Mouse (Mus musculus): Measurements from ENCODE around the gene Dars. TPM values are rescaled to one million over a fixed set of nuclear protein-coding genes. Genes with fewer than 3 reads are reported as not detected.

The Dars gene
- polyA plus RNA-seq, 1 experiment: 70.1 TPM

DNA sequence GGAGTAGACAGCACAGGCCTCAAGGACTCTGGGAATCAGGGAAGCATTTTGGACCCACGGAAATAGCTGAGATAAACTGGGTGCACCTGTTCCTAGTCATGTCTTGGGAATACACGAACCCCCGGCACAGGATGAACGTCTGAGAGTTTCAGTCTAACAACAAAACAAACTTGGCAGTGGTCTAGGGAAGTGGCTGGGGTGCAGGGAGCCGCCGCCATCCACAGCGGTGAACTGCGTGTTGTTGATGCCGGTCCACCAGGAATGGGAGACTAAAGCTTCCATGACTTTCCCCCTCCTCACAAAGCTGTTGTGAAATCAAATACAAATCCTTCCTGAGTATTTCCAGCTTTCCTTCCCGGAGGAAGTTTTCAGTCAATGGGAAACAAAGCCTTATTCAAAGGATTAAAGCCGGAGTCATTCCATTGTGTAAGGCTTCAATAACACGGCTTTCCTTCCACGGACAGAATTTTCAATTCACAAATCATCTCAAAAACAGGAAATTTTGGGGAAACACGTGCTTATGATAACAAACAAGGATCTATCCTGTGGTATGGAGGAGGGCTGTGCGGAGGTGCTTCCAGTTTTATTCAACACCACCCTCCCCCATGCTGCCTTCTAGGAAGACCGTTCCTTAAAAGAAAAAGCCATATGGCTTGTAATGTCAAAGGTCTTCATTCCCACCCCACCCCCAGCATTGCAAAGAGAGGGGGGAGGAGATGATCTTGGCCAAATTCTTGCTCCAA, 23.4 kb upstream of the Dars start:
- Histone ChIP-seq H3K4me3 (ENCODE audit: insufficient read depth, low read depth, low read length) (no peak overlapping the region), H3K27ac (replicated peaks; ENCODE audit: low read depth, low read length) (peak overlapping the region; percentile 68), H3K4me1 (ENCODE audit: control insufficient read depth, insufficient read depth, insufficient read length, low read length) (peaks cover 10% of the 10 kb centered on the region; the same call in 1 of the 2 replicates)

DNA sequence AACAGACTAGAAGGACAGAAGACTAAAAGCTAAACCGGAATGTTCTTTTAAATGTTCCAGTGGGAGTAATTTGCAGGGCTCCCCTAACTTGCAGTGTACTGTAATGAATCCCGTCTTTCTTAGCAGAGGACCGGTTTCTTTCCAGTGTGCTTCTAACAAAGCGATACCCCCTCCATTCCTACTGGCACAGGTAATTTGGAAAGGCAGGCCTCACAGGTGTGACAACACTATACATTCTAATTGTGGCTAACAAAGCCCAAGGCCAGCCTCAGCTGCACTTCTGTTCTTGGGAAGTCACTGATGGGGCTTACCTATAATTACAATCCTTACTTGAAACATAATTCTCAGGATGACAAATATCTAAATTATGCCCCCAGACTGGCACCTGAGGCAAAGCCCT, 22.4 kb upstream of the Dars start:
- H3K27ac ChIP-seq (replicated peaks; ENCODE audit: low read depth, low read length): no peak overlapping the region
- H3K4me1 ChIP-seq (ENCODE audit: control insufficient read depth, insufficient read depth, insufficient read length, low read length): peaks cover 9% of the 10 kb centered on the region; the same call in 1 of the 2 replicates
- H3K4me3 ChIP-seq (ENCODE audit: insufficient read depth, low read depth, low read length): no peak overlapping the region

DNA sequence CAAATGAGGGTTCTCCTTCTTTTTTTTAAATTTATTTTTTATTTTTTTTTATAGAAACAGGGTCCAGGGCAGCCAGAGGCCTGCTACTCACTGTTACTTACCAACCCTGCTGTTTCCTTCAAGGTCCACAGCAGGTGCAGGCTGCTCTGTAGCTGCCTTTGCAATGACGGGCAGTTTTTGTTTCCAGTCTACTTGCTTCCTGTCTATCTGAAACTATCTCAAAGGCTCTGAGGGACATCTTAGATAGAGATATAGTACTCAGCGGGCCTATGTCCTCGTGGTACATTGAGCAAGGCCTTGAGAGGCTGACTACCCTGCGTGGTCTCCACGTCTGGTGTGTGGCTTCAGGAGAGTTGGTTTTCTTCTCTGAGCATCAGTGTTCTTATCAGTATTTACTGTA, 21.4 kb upstream of the Dars start:
- Histone ChIP-seq H3K27ac (replicated peaks; ENCODE audit: low read depth, low read length) (no peak overlapping the region), H3K4me3 (ENCODE audit: insufficient read depth, low read depth, low read length) (no peak overlapping the region), H3K4me1 (ENCODE audit: control insufficient read depth, insufficient read depth, insufficient read length, low read length) (peaks cover 8% of the 10 kb centered on the region; the same call in 1 of the 2 replicates)

DNA sequence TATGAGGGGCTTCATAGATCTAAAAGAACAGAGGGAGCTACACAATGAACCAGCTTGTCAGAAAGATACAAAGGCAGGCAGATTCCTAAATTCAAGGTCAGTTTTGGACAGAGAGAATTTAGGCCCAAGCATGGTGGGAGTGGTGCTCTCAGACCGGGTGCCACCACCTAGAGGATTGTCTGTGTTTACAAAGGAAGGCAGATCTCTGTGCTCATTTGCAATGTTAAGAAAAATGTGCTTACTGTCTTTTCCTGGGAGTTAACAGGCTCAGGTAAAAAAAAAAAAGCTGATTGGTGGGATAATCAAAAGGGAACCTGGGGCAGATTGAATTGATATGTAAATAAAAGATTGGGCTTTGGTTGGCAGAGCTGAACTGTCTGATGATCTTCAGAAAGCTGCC, 20.1 kb upstream of the Dars start:
- Histone ChIP-seq H3K27ac (replicated peaks; ENCODE audit: low read depth, low read length) (no peak overlapping the region), H3K4me1 (ENCODE audit: control insufficient read depth, insufficient read depth, insufficient read length, low read length) (peaks cover 8% of the 10 kb centered on the region; the same call in 1 of the 2 replicates), H3K4me3 (ENCODE audit: insufficient read depth, low read depth, low read length) (no peak overlapping the region)

DNA sequence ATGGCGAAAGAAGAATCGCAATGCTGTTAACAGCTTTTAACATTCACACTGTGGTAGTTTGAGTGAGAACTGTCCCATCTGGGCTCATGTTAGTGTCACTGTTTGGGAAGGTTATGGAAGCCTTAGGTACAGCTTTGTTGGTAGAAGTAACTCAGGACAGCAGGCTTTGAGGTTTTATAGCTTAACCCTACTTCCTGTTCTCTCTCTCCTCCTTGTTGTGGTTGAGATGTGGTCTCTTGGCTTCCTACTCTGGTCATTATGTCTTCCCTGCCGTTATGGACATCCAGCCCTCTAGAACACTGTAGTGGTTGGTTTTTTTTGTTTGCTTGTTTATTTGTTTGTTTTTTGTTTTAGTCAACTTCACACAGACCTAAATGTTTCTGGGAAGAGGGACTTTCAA, 18.8 kb upstream of the Dars start:
- H3K4me1 ChIP-seq (ENCODE audit: control insufficient read depth, insufficient read depth, insufficient read length, low read length): peaks cover 4% of the 10 kb centered on the region; the same call in 1 of the 2 replicates
- H3K4me3 ChIP-seq (ENCODE audit: insufficient read depth, low read depth, low read length): no peak overlapping the region
- H3K27ac ChIP-seq (replicated peaks; ENCODE audit: low read depth, low read length): no peak overlapping the region

DNA sequence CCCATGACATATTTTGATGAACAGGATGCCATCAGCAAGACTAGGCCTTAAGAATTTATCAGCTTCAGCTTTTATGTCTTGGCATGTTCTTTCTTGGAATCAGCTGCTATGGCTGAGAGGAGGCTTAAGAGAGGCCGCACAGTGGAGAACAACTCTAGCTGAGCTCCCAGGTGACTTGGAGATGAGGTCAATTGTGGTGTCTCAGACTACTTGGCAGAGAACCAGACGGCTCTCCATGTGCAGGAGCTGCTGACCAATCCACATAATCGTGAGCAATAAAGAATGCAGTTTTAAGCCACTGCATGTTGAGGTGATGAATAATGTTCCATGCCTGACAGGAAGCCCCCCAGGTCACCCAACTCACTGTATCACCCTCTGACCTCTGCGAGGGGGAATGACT, 18.4 kb upstream of the Dars start:
- Histone ChIP-seq H3K4me3 (ENCODE audit: insufficient read depth, low read depth, low read length) (no peak overlapping the region), H3K4me1 (ENCODE audit: control insufficient read depth, insufficient read depth, insufficient read length, low read length) (0 out of 2 replicates have a peak, but pooled peaks cover 2% of the 10 kb centered on the region), H3K27ac (replicated peaks; ENCODE audit: low read depth, low read length) (no peak overlapping the region)

DNA sequence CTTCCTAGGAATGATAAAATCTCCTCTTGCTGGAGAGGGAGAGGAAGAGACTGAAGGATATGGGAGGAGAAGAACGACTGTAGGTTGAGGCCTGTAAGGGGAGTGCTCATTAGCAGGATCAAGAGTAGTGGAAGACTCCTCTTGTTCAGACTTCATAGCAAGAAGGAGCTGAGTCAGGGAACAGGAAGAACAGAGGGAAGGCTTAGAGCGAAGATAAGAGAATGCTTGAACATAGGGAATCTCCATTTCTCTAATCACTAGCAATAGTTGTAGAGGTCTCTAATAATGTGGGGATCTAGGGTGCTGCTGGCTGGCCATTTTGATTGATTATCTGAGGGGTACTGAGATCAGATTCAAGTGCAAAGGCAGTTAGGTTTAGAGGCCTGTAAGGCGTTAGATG, 7.8 kb upstream of the Dars start:
- no peak overlapping the region for H3K4me3 ChIP-seq (ENCODE audit: insufficient read depth, low read depth, low read length)
- H3K4me1 ChIP-seq (ENCODE audit: control insufficient read depth, insufficient read depth, insufficient read length, low read length): no peaks in the 10 kb centered on the region
- no peak overlapping the region for H3K27ac ChIP-seq (replicated peaks; ENCODE audit: low read depth, low read length)

DNA sequence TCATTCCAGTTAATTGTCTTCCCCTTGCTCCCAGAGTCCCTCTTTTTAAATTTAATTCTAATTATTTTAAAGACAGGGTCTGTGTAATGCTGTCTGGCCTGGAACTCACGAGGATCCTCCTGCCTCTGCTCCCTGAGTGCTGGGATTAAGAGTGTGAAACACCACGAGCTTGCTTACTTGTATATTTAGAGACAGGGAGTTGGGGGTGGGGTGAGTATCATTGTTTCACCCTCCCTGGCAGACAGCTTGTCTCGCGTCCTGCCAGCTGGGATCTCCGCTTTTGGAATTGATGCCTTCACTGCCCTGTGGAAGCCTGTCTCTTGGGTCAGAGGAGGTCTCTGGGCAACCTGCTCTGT, 343 bp upstream of the Dars start:
- peak overlapping the region; percentile 88; the same call in 1 of the 2 replicates for H3K4me3 ChIP-seq (ENCODE audit: insufficient read depth, low read depth, low read length)

DNA sequence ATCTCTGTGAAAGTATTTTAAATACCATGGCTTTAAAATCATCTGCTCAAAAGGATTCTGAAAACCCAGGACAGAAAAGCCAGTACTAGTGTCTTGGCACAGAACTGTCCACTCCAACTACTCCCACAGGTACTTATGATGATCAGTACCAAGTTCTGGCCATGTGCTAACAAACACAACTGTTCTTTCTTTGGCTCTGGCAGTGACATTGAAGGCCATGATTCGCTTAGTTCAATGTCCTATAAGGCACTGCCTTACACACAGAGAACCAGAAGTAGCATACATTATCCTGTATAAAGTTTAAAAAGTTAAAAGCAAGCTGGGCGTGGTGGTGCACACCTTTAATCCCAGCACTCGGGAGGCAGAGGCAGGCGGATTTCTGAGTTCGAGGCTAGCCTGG, 6.0 kb downstream of the Dars start:
- Histone ChIP-seq H3K4me1 (ENCODE audit: control insufficient read depth, insufficient read depth, insufficient read length, low read length) (no peaks in the 10 kb centered on the region), H3K4me3 (ENCODE audit: insufficient read depth, low read depth, low read length) (no peak overlapping the region), H3K27ac (replicated peaks; ENCODE audit: low read depth, low read length) (no peak overlapping the region)

More for the DNA sequence above, 343 bp upstream of the Dars start:
- H3K27ac ChIP-seq (replicated peaks; ENCODE audit: low read depth, low read length): no peak overlapping the region
- no peaks in the 10 kb centered on the region for H3K4me1 ChIP-seq (ENCODE audit: control insufficient read depth, insufficient read depth, insufficient read length, low read length)

DNA sequence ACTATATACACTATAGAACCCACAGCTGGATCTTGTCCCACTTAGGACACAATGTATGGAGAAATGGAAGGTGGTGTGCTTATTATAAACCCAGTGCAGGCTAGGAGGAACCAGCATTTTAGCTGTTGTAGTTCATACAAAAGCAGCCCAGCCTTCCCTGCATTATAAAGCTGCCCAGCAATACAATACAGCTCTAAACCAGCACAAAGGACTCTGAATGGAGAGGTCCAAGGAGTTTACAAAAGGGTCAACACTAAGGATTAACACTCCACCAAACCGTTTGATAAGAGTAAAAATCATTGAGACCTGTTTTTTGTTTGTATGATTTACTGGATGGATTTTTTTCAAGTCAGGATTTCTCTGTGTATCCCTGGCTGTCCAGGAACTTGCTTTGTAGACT, 10.3 kb downstream of the Dars start:
- Histone ChIP-seq H3K4me3 (ENCODE audit: insufficient read depth, low read depth, low read length) (no peak overlapping the region), H3K4me1 (ENCODE audit: control insufficient read depth, insufficient read depth, insufficient read length, low read length) (no peaks in the 10 kb centered on the region), H3K27ac (replicated peaks; ENCODE audit: low read depth, low read length) (no peak overlapping the region)

DNA sequence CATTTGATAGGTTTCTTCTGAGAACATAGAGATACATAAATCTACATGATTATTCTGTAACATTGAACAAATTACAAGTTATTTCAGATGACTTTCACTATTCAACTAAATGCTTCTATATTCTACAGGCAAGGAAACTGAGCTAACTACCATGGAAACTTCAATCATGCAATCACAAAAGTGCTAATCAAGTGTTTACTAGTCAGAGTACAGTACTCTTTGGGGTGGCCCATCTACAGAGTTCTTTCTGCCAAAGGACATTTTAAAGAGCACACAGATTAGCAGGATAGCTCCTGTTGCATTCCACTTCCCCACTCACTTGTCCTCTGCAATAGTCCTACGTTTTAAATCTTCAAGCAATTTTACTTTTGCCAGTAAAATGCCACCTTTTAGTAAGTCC, 11.5 kb downstream of the Dars start:
- H3K27ac ChIP-seq (replicated peaks; ENCODE audit: low read depth, low read length): no peak overlapping the region

DNA sequence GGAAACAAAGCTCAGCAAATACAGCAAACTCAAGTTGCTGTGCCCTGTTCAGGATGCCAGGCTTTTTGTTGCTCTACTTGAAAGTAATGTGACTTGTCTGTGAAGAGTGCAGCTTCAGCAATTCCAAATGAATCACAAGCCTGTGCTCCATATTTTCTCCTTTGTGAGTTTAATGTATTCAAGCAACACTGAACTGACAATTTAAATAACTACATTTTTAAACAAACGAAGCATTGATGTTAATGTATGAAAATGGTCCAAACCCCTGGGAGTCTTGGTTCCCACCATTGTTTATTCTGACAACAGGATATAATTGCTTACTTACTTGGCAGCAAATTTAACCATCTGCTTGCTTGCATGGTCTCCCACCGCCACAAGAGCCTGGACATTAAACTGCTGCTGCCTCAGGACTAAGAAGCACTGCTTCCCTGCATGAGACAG, 12.1 kb downstream of the Dars start:
- H3K27ac ChIP-seq (replicated peaks; ENCODE audit: low read depth, low read length): no peak overlapping the region; the same call in 1 of the 2 replicates
- H3K4me1 ChIP-seq (ENCODE audit: control insufficient read depth, insufficient read depth, insufficient read length, low read length): no peaks in the 10 kb centered on the region
- no peak overlapping the region for H3K4me3 ChIP-seq (ENCODE audit: insufficient read depth, low read depth, low read length)

More for the DNA sequence above, 11.5 kb downstream of the Dars start:
- no peak overlapping the region for H3K4me3 ChIP-seq (ENCODE audit: insufficient read depth, low read depth, low read length)
- H3K4me1 ChIP-seq (ENCODE audit: control insufficient read depth, insufficient read depth, insufficient read length, low read length): no peaks in the 10 kb centered on the region

DNA sequence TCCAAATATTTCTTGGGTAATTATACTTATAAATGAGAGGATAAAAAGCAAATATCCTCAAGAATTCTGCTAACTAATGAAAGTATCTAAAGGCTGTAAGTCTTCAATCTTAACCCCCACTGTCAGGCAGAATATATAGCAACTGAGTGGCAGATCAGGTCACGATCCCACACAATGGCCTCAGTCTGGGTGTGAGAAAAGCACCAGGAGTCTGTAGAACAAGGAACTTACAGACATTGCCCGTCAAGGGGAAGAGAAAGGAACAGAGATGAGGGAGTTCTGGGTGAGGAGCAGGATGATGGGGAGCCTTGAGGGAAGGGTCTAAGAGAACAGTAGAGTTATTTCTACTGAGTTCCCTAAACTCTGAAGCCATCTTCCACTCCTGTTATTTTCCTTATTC, 16.2 kb downstream of the Dars start:
- Histone ChIP-seq H3K27ac (replicated peaks; ENCODE audit: low read depth, low read length) (no peak overlapping the region), H3K4me3 (ENCODE audit: insufficient read depth, low read depth, low read length) (no peak overlapping the region), H3K4me1 (ENCODE audit: control insufficient read depth, insufficient read depth, insufficient read length, low read length) (no peaks in the 10 kb centered on the region)

DNA sequence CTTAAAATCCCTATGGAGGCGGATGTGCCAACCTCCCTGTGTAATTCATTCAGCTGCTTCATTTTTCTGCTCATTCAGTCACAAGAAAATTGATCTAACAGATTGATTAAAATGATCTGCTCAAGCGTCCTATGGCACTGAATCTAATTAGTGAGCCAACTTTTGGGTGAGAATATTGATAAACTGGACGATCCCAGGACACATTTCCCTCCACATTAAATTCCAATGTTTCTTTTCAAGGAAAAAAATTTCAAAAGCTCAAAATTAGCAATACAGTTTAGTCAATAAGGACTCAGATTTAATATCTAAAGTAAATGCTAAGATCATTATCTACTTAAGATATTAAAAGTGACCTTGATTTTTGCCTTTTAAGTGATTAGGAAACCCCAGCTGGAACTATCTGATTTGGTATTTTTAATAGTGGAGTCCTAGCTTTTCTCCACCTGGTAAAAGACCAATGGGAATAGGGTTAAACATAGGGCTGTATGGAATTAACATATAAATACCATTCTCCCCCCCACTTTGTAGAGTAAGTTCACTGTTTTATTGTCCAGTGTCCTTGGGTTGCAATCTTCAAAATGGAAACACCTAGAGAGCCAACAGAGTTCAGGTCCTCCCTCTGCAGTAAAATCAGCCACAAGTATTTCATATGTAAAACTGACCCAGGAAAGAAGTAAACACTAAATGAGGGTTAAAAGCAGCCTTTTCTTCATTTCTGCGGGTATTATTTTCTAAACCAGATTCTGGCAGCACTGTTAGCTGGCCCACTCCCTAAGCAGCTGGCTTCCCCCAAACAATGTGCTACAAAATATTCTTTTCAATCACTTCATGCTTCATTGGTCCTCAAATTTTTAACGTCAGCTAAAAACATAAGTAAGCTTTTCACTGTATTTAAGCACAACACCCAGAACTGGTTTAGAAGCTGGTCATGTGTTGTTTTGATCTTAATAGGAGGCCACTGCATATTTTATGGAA, 16.9 kb downstream of the Dars start:
- no peak overlapping the region for H3K27ac ChIP-seq (replicated peaks; ENCODE audit: low read depth, low read length)
- no peaks in the 10 kb centered on the region for H3K4me1 ChIP-seq (ENCODE audit: control insufficient read depth, insufficient read depth, insufficient read length, low read length)
- H3K4me3 ChIP-seq (ENCODE audit: insufficient read depth, low read depth, low read length): no peak overlapping the region

DNA sequence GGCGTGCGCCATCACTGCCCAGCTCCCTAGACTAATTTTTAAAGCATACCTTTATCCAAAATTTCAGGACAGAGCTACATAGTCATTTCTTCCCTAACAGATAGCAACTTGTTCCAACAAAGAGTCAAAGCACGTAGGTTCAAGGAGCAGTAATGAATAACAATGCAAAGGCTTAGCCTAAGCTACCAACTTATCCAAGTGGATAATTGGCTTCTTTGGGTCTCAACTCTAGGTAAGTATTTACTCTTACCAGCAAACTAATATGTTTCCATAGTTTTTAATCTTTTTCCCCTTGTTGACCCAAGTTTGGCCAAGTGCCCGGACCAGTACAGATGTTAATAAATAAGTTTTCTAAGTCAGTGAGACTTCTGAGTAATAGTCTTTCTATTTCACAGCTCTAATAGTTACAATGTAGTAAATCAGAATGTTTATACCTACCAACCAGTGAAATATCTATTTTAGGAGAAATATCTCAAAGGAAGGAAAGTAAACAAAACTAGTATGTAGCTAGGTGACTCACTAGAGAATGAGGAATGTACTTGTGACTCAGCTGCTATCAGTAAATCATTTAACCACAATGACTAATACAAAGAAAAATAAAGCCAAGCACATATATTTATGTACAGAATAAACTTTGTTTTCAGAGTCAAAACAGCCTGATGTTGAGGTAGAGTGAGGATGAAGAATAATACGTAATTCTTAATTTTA, 18.3 kb downstream of the Dars start:
- Histone ChIP-seq H3K4me1 (ENCODE audit: control insufficient read depth, insufficient read depth, insufficient read length, low read length) (no peaks in the 10 kb centered on the region), H3K4me3 (ENCODE audit: insufficient read depth, low read depth, low read length) (no peak overlapping the region), H3K27ac (replicated peaks; ENCODE audit: low read depth, low read length) (no peak overlapping the region)

All from brown adipose tissue, adult 24 weeks (tissue).